Mouse (Mus musculus) forebrain, embryonic 13.5 days (tissue): Measurements from ENCODE around the gene Lnx1. TPM values are rescaled to one million over a fixed set of nuclear protein-coding genes. Genes with fewer than 3 reads are reported as not detected.

Experiments
- ATAC-seq: fragments of 200-750 bp; cut with Nextera tagmentation; 2 replicates; pipeline ENCODE4 v1.8.0; 2017
- H3K27ac ChIP-seq: fragments of 300-500 bp; sonication (generic); 2 replicates; pipeline ENCODE4 v1.5.1; 2015; ENCODE audit warnings: inconsistent platforms, mild to moderate bottlenecking, moderate library complexity
- H3K27me3 ChIP-seq: fragments of 300-500 bp; sonication (generic); 2 replicates; pipeline ENCODE4 v1.6.1; 2015; ENCODE audit warnings: mild to moderate bottlenecking, inconsistent platforms
- H3K36me3 ChIP-seq: fragments of 300-500 bp; sonication (generic); 2 replicates; pipeline ENCODE4 v1.6.1; 2015; ENCODE audit warnings: mild to moderate bottlenecking, inconsistent platforms; ENCODE audit not compliant: poor library complexity, severe bottlenecking
- H3K4me1 ChIP-seq: fragments of 300-500 bp; sonication (generic); 2 replicates; pipeline ENCODE4 v1.6.1; 2015; ENCODE audit warnings: inconsistent platforms
- H3K4me2 ChIP-seq: fragments of 300-500 bp; sonication (generic); 2 replicates; pipeline ENCODE4 v1.6.1; 2015; ENCODE audit warnings: inconsistent platforms, mild to moderate bottlenecking, moderate library complexity
- H3K4me3 ChIP-seq: fragments of 300-500 bp; sonication (generic); 2 replicates; pipeline ENCODE4 v1.5.1; 2015; ENCODE audit warnings: mild to moderate bottlenecking, inconsistent platforms
- H3K9ac ChIP-seq: fragments of 300-500 bp; sonication (generic); 2 replicates; pipeline ENCODE4 v1.6.1; 2015; ENCODE audit warnings: mild to moderate bottlenecking, inconsistent platforms
- H3K9me3 ChIP-seq: fragments of 300-500 bp; sonication (generic); replicated peaks from 2 replicates; pipeline ENCODE4 v1.6.1; 2016; ENCODE audit warnings: inconsistent platforms
- WGBS: fragments of 180-500 bp; shearing (Covaris S2); methylation state at CpG from one replicate; pipeline ENCODE4 v1.1.7; 2015; 5-methylcytosine and 5-hydroxymethylcytosine counted together
- polyA plus RNA-seq: library from polyadenylated mRNA; unstranded; fragments of >200 nt; fragmentation: Nextera tagmentation; extraction: Ambion mirVana; gene quantifications from 2 replicates; pipeline ENCODE4 v1.2.1, GENCODE M21; 2015

Gene Lnx1
- polyA plus RNA-seq, 1 experiment from 2014 or later, result 0.97 TPM

GRCm38 (mm10) chr5:74589133-74589532 lies 113.6 kb downstream of the Lnx1 start:
- WGBS, result 96% methylated on average over 7 of the region's 7 CpGs
- H3K36me3 ChIP-seq, result peaks cover 61% of the 10 kb centered on the region
- no peak for ATAC-seq
- no peak overlapping the region for H3K9ac ChIP-seq
- H3K4me3 ChIP-seq, result no peak overlapping the region
- no peaks in the 10 kb centered on the region for H3K9me3 ChIP-seq
- H3K27me3 ChIP-seq, result no peaks in the 10 kb centered on the region
- no peak overlapping the region for H3K27ac ChIP-seq
- H3K4me1 ChIP-seq, result no peaks in the 10 kb centered on the region
- H3K4me2 ChIP-seq, result no peak overlapping the region

GRCm38 (mm10) chr5:74571767-74572166 lies 130.9 kb downstream of the Lnx1 start:
- Histone ChIP-seq H3K36me3 (peaks cover 33% of the 10 kb centered on the region), H3K27me3 (no peaks in the 10 kb centered on the region)
- no peak for ATAC-seq

GRCm38 (mm10) chr5:74561151-74561550 lies 141.6 kb downstream of the Lnx1 start:
- H3K4me2 ChIP-seq, result no peak overlapping the region
- no peak for ATAC-seq
- H3K27ac ChIP-seq, result no peak overlapping the region
- no peaks in the 10 kb centered on the region for H3K4me1 ChIP-seq
- WGBS, result 92% methylated on average over 1 of the region's 1 CpGs
- no peaks in the 10 kb centered on the region for H3K9me3 ChIP-seq
- no peak overlapping the region for H3K4me3 ChIP-seq
- no peaks in the 10 kb centered on the region for H3K27me3 ChIP-seq
- no peak overlapping the region for H3K9ac ChIP-seq
- peaks cover 67% of the 10 kb centered on the region for H3K36me3 ChIP-seq

More at GRCm38 (mm10) chr5:74571767-74572166, 130.9 kb downstream of the Lnx1 start:
- H3K27ac ChIP-seq, result no peak overlapping the region
- H3K9me3 ChIP-seq, result no peaks in the 10 kb centered on the region
- no peaks in the 10 kb centered on the region for H3K4me1 ChIP-seq
- 92% methylated on average over 6 of the region's 6 CpGs for WGBS
- no peak overlapping the region for H3K4me2 ChIP-seq
- no peak overlapping the region for H3K4me3 ChIP-seq
- H3K9ac ChIP-seq, result no peak overlapping the region

- no peak overlapping the region for H3K4me2 ChIP-seq
- no peaks in the 10 kb centered on the region for H3K4me1 ChIP-seq
- WGBS, result 79% methylated on average over 8 of the region's 8 CpGs
- no peaks in the 10 kb centered on the region for H3K9me3 ChIP-seq
- H3K9ac ChIP-seq, result no peak overlapping the region
- no peak overlapping the region for H3K4me3 ChIP-seq
- no peaks in the 10 kb centered on the region for H3K27me3 ChIP-seq
- no peak for ATAC-seq
- peaks cover 70% of the 10 kb centered on the region for H3K36me3 ChIP-seq
- no peak overlapping the region for H3K27ac ChIP-seq
Observed at GRCm38 (mm10) chr5:74549566-74549965, 153.1 kb downstream of the Lnx1 start.

GRCm38 (mm10) chr5:74545606-74546005 lies 157.1 kb downstream of the Lnx1 start:
- peaks cover 64% of the 10 kb centered on the region for H3K36me3 ChIP-seq
- ATAC-seq, result no peak
- 93% methylated on average over 4 of the region's 4 CpGs for WGBS

More at GRCm38 (mm10) chr5:74545606-74546005, 157.1 kb downstream of the Lnx1 start:
- H3K4me2 ChIP-seq, result no peak overlapping the region
- no peaks in the 10 kb centered on the region for H3K27me3 ChIP-seq
- H3K9ac ChIP-seq, result no peak overlapping the region
- no peaks in the 10 kb centered on the region for H3K9me3 ChIP-seq
- H3K4me3 ChIP-seq, result no peak overlapping the region
- no peaks in the 10 kb centered on the region for H3K4me1 ChIP-seq
- no peak overlapping the region for H3K27ac ChIP-seq

Other genes with a start within 250 kb of the Lnx1 start
- gene Scfd2, start 171.2 kb downstream of the Lnx1 start, polyA plus RNA-seq, result 17.9 and 20.0 TPM in 2 replicates
- gene Fip1l1, start 167.5 kb downstream of the Lnx1 start, polyA plus RNA-seq, result 97.1 and 97.4 TPM in 2 replicates